Mouse (Mus musculus) embryonic facial prominence, embryonic 11.5 days (tissue): Measurements from ENCODE around the gene Lactb. TPM values are rescaled to one million over a fixed set of nuclear protein-coding genes. Genes with fewer than 3 reads are reported as not detected.

Experiments used
- ATAC-seq: fragments of 200-750 bp; cut with Nextera tagmentation; replicated peaks from 2 replicates; pipeline ENCODE4 v1.8.0; 2017; ENCODE audit warnings: low read depth; ENCODE audit not compliant: insufficient number of reproducible peaks, low FRiP score, low TSS enrichment
- DNase-seq: peaks from one replicate; pipeline ENCODE4 v3.0.0-alpha.2; 2015; ENCODE audit warnings: low spot score
- H3K27ac ChIP-seq: fragments of 300-500 bp; sonication (generic); replicated peaks from 2 replicates; pipeline ENCODE4 v1.5.1; 2014; ENCODE audit warnings: mild to moderate bottlenecking, low read depth, low read length, control low read depth
- H3K27me3 ChIP-seq: fragments of 300-500 bp; sonication (generic); 2 replicates; pipeline ENCODE4 v1.6.1; 2014; ENCODE audit warnings: mild to moderate bottlenecking, low read length, moderate library complexity, mixed read lengths; ENCODE audit not compliant: control insufficient read depth, insufficient read depth
- H3K36me3 ChIP-seq: fragments of 300-500 bp; sonication (generic); replicated peaks from 2 replicates; pipeline ENCODE4 v1.6.1; 2014; ENCODE audit warnings: low read depth, mild to moderate bottlenecking, low read length, moderate library complexity, mixed read lengths; ENCODE audit not compliant: control insufficient read depth, insufficient read depth
- H3K4me1 ChIP-seq: fragments of 300-500 bp; sonication (generic); 2 replicates; pipeline ENCODE4 v1.6.1; 2014; ENCODE audit warnings: low read length, mixed read lengths; ENCODE audit not compliant: control insufficient read depth, insufficient read depth
- H3K4me2 ChIP-seq: fragments of 300-500 bp; sonication (generic); 2 replicates; pipeline ENCODE4 v1.6.1; 2014; ENCODE audit warnings: low read depth, mild to moderate bottlenecking, control low read depth, low read length, moderate library complexity
- H3K4me3 ChIP-seq: fragments of 300-500 bp; sonication (generic); 2 replicates; pipeline ENCODE4 v1.5.1; 2014; ENCODE audit warnings: low read depth, low read length, control low read depth
- H3K9ac ChIP-seq: fragments of 300-500 bp; sonication (generic); replicated peaks from 2 replicates; pipeline ENCODE4 v1.6.1; 2014; ENCODE audit warnings: mild to moderate bottlenecking, control low read depth, low read length
- H3K9me3 ChIP-seq: fragments of 300-500 bp; sonication (generic); replicated peaks from 2 replicates; pipeline ENCODE4 v1.6.1; 2016; ENCODE audit warnings: mild to moderate bottlenecking, low read length, inconsistent platforms, mixed read lengths; ENCODE audit not compliant: control insufficient read depth
- WGBS: fragments of 180-500 bp; shearing (Covaris S2); extraction: QIAGEN DNeasy Blood & Tissue Kit; methylation state at CpG from one replicate; pipeline ENCODE4 v1.1.7; 2014; 5-methylcytosine and 5-hydroxymethylcytosine counted together
- polyA plus RNA-seq: library from polyadenylated mRNA; unstranded; fragments of >200 nt; fragmentation: Nextera tagmentation; extraction: Ambion mirVana; gene quantifications from 2 replicates; pipeline ENCODE4 v1.2.1, GENCODE M21; 2014

Gene Lactb
- polyA plus RNA-seq, 1 experiment from 2014 or later: 10.2 TPM

DNA sequence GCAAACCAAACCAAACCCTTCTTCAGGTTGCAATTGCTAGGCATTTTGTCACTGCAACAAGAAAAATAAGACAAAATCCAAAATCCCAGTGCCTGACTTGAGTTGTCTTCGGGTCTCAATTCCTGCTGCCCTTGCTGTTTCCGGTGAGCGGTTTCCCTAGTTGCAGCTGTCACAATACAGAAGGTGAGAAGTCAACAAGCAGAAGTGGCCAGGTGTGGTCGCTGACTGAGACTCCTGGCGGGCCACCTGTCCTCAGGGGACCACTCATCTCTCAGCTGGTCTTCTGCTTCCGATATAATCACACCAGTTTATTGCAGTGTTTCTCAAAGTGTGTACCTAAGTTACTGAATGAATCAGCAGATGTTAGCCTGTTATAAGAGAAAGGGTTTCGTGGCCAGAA, 44.9 kb downstream of the Lactb start:
- Histone ChIP-seq H3K36me3 (no peaks in the 10 kb centered on the region), H3K4me1 (no peaks in the 10 kb centered on the region), H3K4me3 (no peak overlapping the region), H3K27ac (no peak overlapping the region), H3K4me2 (no peak overlapping the region), H3K9me3 (no peaks in the 10 kb centered on the region), H3K9ac (no peak overlapping the region), H3K27me3 (no peaks in the 10 kb centered on the region)
- no peak for ATAC-seq
- DNase-seq: no peak
- WGBS: 65% methylated on average over 7 of the region's 7 CpGs

DNA sequence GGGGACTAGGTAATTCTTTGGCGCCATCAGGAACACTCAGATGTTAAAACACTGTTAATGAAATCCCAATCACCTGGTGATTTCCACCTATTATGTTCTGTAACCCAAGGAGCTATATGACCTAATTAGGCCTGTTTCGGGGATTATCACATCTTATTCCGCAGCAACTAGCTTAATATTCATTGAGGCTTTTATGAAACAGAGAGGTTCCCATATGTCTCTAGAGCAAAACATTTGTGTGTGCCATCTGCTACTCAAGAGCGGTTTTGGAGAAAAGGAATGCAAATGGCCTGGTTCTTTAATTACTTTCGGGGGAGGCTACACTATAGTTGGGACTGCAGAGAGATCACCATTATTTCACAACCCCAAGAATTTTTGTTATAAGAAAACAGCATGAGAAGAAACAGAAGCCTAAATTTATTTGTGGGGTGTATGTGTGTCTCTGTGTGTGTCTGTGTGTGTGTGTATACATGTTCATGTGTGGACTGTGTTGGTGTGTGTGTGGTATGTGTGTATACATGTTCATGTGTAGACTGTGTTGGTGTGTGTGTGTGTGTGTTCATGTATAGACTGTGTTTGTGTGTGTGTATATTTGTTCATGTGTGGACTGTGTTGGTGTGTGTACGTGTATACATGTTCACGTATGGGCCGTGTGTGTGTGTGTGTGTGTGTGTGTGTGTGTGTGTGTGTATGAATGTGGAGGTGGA, 47.4 kb downstream of the Lactb start:
- no peaks in the 10 kb centered on the region for H3K4me1 ChIP-seq
- H3K4me3 ChIP-seq: no peak overlapping the region
- DNase-seq (no peak), ATAC-seq (no peak)
- H3K9me3 ChIP-seq: no peaks in the 10 kb centered on the region
- H3K27me3 ChIP-seq: no peaks in the 10 kb centered on the region
- H3K9ac ChIP-seq: no peak overlapping the region
- 86% methylated on average over 8 of the region's 8 CpGs for WGBS
- no peaks in the 10 kb centered on the region for H3K36me3 ChIP-seq
- H3K27ac ChIP-seq: no peak overlapping the region
- no peak overlapping the region for H3K4me2 ChIP-seq

DNA sequence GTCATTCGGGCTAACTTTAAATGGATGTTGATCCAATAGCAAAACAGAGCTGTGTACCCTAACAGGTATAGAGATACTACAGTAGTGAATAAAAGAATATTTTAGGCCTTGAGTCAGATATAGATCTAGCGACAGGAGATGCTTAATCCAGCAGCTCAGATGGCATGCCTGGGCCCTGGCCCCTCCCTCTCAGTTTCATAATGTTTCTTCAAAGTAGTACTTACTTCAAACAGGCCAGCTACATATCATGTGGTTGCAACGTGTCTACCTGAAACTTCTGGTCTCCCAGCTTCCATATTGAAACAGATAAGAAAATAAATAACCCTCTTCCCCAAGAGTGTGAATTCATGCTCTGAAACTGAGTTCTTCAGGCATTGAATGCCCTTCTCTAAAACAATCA, 49.4 kb downstream of the Lactb start:
- DNase-seq: no peak
- no peaks in the 10 kb centered on the region for H3K27me3 ChIP-seq
- H3K4me3 ChIP-seq: no peak overlapping the region
- no peak overlapping the region for H3K27ac ChIP-seq
- no peaks in the 10 kb centered on the region for H3K4me1 ChIP-seq
- no peaks in the 10 kb centered on the region for H3K36me3 ChIP-seq
- ATAC-seq: no peak
- WGBS: 75% methylated on average over 3 of the region's 3 CpGs
- H3K4me2 ChIP-seq: no peak overlapping the region
- H3K9ac ChIP-seq: no peak overlapping the region
- H3K9me3 ChIP-seq: no peaks in the 10 kb centered on the region

DNA sequence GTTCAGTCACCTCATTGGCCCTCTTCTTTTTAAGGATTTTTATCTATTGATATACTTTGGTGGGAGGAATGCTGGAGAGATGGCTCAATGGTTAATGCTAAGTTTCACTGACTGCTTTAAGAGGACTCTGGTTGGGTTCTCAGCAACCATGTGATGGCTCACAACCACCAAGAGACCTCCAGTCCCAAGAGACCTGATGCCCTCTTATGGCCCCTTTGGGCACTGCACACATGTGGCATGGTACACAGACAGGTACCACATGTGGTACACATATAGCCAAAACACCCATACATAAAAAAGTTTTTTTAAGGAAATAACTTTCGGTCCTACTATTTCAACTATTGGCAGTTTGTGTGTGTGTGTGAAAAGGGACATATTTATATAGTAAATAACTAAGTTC, 53.2 kb downstream of the Lactb start:
- Histone ChIP-seq H3K27me3 (no peaks in the 10 kb centered on the region), H3K4me1 (no peaks in the 10 kb centered on the region), H3K9ac (no peak overlapping the region), H3K4me3 (no peak overlapping the region), H3K4me2 (no peak overlapping the region), H3K36me3 (no peaks in the 10 kb centered on the region), H3K27ac (no peak overlapping the region), H3K9me3 (no peaks in the 10 kb centered on the region)
- 100% methylated on average over 1 of the region's 1 CpGs for WGBS
- no peak for ATAC-seq
- no peak for DNase-seq

DNA sequence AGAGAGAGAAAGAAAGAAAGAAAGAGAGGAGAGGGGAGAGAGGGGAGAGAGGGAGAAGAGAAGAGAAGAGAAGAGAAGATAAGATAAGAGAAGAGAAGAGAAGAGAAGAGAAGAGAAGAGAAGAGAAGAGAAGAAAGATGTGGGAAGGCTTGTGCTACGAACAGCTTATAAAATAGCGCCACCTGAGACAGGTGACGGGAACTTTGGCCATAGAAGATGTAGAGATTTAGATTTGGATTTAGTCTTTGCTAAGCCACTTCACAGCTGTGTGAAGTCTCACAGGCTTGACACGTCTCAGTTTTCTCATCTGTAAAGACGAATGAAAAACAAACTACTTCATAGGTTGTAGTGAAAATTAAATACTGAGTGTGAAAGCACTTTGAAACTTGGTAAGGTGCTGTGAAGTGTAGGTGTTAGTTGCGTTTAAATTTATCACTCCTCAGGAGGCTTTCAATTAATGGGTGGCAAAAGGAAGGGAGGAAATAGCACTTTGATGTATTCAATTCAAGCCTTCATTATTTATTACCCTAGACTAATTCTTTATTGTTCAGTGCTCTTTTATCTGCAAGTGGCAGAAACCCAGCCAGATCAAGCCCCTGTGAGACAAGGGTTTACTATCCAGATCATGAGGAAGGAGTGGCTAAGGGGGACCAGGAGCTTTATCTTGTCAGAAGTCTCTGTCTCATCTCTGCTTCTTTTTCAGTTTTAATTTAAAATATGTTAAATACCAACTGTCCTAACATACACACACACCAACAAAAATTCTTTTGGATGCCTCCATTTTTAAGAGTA, 54.6 kb downstream of the Lactb start:
- Histone ChIP-seq H3K4me2 (no peak overlapping the region), H3K4me3 (no peak overlapping the region), H3K9me3 (no peaks in the 10 kb centered on the region), H3K27me3 (no peaks in the 10 kb centered on the region), H3K4me1 (no peaks in the 10 kb centered on the region), H3K36me3 (no peaks in the 10 kb centered on the region), H3K9ac (no peak overlapping the region), H3K27ac (no peak overlapping the region)
- WGBS: 12% methylated on average over 6 of the region's 6 CpGs
- no peak for ATAC-seq
- no peak for DNase-seq

DNA sequence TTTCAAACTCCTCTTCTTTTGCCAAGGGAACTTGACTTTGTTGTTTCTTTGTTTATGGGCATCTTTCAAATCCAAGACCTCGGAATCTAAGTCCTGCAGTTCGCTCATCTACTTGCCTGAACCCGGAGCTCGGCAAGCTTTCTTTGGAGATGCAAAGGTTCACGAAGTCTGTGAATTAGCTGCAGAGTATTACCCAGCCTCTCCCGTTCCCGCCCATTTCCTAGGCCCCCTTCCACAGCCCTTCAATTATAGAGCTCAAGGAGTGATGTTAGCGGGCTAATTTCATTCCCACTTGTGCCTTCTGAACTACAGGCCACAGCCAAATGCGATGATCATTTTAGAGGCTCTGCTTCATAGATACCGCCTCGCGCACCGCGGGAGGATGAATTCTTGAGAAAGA, 55.3 kb downstream of the Lactb start:
- no peak overlapping the region for H3K27ac ChIP-seq
- under 1% methylated on average over 10 of the region's 14 CpGs for WGBS
- DNase-seq (peak; percentile 51), ATAC-seq (peak; percentile 60)
- H3K4me2 ChIP-seq: peak overlapping the region; percentile 40
- peak overlapping the region; percentile 18 for H3K9ac ChIP-seq
- H3K9me3 ChIP-seq: no peaks in the 10 kb centered on the region
- no peaks in the 10 kb centered on the region for H3K36me3 ChIP-seq
- peak overlapping the region; percentile 85 for H3K4me3 ChIP-seq
- no peaks in the 10 kb centered on the region for H3K4me1 ChIP-seq
- no peaks in the 10 kb centered on the region for H3K27me3 ChIP-seq

DNA sequence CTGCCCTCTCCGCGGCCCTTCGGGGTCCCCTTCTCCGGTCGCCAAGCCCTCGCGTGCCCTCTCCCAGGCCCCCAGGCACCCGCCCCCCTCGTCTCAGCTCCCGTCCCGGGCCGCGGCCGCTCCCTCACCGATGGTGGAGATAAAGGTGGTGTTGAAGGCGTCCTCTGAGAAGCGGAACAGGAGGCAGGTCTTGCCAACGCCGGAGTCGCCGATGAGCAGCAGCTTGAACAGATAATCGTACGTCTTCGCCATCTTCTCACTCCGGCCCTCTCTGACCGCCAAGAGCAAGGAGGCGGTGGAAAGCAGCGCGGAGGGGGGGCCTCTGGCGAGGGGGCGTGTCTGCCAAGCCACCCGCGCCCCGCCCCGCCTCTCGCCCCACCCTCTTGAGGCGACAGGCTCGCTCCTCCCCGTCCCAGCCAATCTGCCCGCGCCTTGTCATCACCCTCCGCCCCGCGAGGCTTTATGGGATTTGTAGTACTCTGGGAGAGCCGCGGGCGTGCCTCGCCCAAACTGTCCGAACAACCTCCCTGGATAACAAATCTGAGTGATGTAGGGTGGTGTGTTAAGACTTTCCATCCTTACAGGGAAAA, 55.8 kb downstream of the Lactb start, which contains the start of gene Rab8b:
Rab8b (minus strand) TSS at position 306 of the 590 bp plus-strand sequence.
- no peaks in the 10 kb centered on the region for H3K9me3 ChIP-seq
- WGBS: under 1% methylated on average over 47 of the region's 49 CpGs
- H3K36me3 ChIP-seq: no peaks in the 10 kb centered on the region
- DNase-seq (peak; percentile 99), ATAC-seq (peak; percentile 97)
- H3K27ac ChIP-seq: peak within 1 kb of the TSS; percentile 73
- H3K4me3 ChIP-seq: peak within 1 kb of the TSS; percentile 85
- H3K4me2 ChIP-seq: peak within 1 kb of the TSS; percentile 60
- H3K9ac ChIP-seq: peak within 1 kb of the TSS; percentile 87
- no peaks in the 10 kb centered on the region for H3K4me1 ChIP-seq
- no peaks in the 10 kb centered on the region for H3K27me3 ChIP-seq
